Mouse (Mus musculus): ENCODE results near the gene Platr17. TPM values are rescaled to one million over a fixed set of nuclear protein-coding genes. Genes with fewer than 3 reads are reported as not detected.

Platr17 gene
- polyA plus RNA-seq, 1 experiment from 2014 or later = 0.36 TPM

- Histone ChIP-seq H3K27me3 (ENCODE audit: control insufficient read depth, insufficient read depth, low read length) (no peaks in the 10 kb centered on the region), H3K27ac (replicated peaks; ENCODE audit: low read depth, low read length) (no peak overlapping the region), H3K9ac (replicated peaks; ENCODE audit: low read length) (peak overlapping the region; percentile 99), H3K9me3 (replicated peaks; ENCODE audit: control insufficient read depth, low read length) (no peaks in the 10 kb centered on the region), H3K4me2 (ENCODE audit: low read depth, low read length) (peak overlapping the region; percentile 97), H3K36me3 (replicated peaks; ENCODE audit: control insufficient read depth, insufficient read depth, low read depth, low read length) (peaks cover 3% of the 10 kb centered on the region), H3K4me3 (ENCODE audit: low read depth, low read length) (peak overlapping the region; percentile 89), H3K4me1 (ENCODE audit: control insufficient read depth, insufficient read depth, low read length) (peaks cover 16% of the 10 kb centered on the region)
- 38% methylated on average over 5 of the region's 5 CpGs for WGBS
- ATAC-seq (replicated peaks; ENCODE audit: insufficient number of reproducible peaks, low FRiP score, low TSS enrichment, low read depth) (no peak), DNase-seq (ENCODE audit: low spot score) (no peak)
These were observed 49.1 kb downstream of the Platr17 start for GRCm38 (mm10) chr17:33953961-33954565.

GRCm38 (mm10) chr17:33954646-33955554 lies 50.0 kb downstream of the Platr17 start:
- Histone ChIP-seq H3K36me3 (replicated peaks; ENCODE audit: control insufficient read depth, insufficient read depth, low read depth, low read length) (peaks cover 5% of the 10 kb centered on the region), H3K4me1 (ENCODE audit: control insufficient read depth, insufficient read depth, low read length) (peaks cover 16% of the 10 kb centered on the region), H3K27me3 (ENCODE audit: control insufficient read depth, insufficient read depth, low read length) (no peaks in the 10 kb centered on the region), H3K4me2 (ENCODE audit: low read depth, low read length) (peak overlapping the region; percentile 97), H3K9me3 (replicated peaks; ENCODE audit: control insufficient read depth, low read length) (no peaks in the 10 kb centered on the region), H3K4me3 (ENCODE audit: low read depth, low read length) (peak overlapping the region; percentile 89), H3K27ac (replicated peaks; ENCODE audit: low read depth, low read length) (peak overlapping the region; percentile 94), H3K9ac (replicated peaks; ENCODE audit: low read length) (peak overlapping the region; percentile 99)
- no peak for DNase-seq (ENCODE audit: low spot score)
- WGBS = under 1% methylated on average over 33 of the region's 33 CpGs
- no peak for ATAC-seq (replicated peaks; ENCODE audit: insufficient number of reproducible peaks, low FRiP score, low TSS enrichment, low read depth)

GRCm38 (mm10) chr17:33955555-33956214 lies 50.8 kb downstream of the Platr17 start, which contains the start of the genes Vps52 and Rps18:
Gene Vps52, plus strand, starts transcription at chr17:33955812.
Gene Rps18, minus strand, starts transcription at chr17:33956001.
- Histone ChIP-seq H3K9me3 (replicated peaks; ENCODE audit: control insufficient read depth, low read length) (no peaks in the 10 kb centered on the region), H3K4me1 (ENCODE audit: control insufficient read depth, insufficient read depth, low read length) (peaks cover 16% of the 10 kb centered on the region), H3K27me3 (ENCODE audit: control insufficient read depth, insufficient read depth, low read length) (no peaks in the 10 kb centered on the region), H3K36me3 (replicated peaks; ENCODE audit: control insufficient read depth, insufficient read depth, low read depth, low read length) (peaks cover 5% of the 10 kb centered on the region), H3K4me2 (ENCODE audit: low read depth, low read length) (peak within 1 kb of the TSS; percentile 97), H3K9ac (replicated peaks; ENCODE audit: low read length) (peak within 1 kb of the TSS; percentile 99), H3K4me3 (ENCODE audit: low read depth, low read length) (peak within 1 kb of the TSS; percentile 89), H3K27ac (replicated peaks; ENCODE audit: low read depth, low read length) (peak within 1 kb of the TSS; percentile 94)
- DNase-seq (ENCODE audit: low spot score) = peak; percentile 98
- under 1% methylated on average over 50 of the region's 50 CpGs for WGBS
- ATAC-seq (replicated peaks; ENCODE audit: insufficient number of reproducible peaks, low FRiP score, low TSS enrichment, low read depth) = peak; percentile 68

Small RNA genes within 50 kb of the gene (microRNA-seq; reads per million reads assigned to microRNA genes)
- gene Gm27740 (ENCODE audit: borderline number of aligned reads) = not detected

Other genes starting within 250 kb of the Platr17 start
- 613 and 725 TPM in 2 replicates for gene Hnrnpm, start 218.3 kb upstream of the Platr17 start, polyA plus RNA-seq (2014; fragmentation: Nextera tagmentation; extraction: Ambion mirVana)
- gene March2, start 186.5 kb upstream of the Platr17 start, polyA plus RNA-seq (2014; fragmentation: Nextera tagmentation; extraction: Ambion mirVana) = 30.0 and 32.7 TPM in 2 replicates
- gene Rab11b, start 144.6 kb upstream of the Platr17 start, polyA plus RNA-seq (2014; fragmentation: Nextera tagmentation; extraction: Ambion mirVana) = 255 and 273 TPM in 2 replicates
- gene Angptl4, start 123.3 kb upstream of the Platr17 start, polyA plus RNA-seq (2014; fragmentation: Nextera tagmentation; extraction: Ambion mirVana) = 44.5 and 48.9 TPM in 2 replicates
- gene Kank3, start 94.6 kb upstream of the Platr17 start, polyA plus RNA-seq (2014; fragmentation: Nextera tagmentation; extraction: Ambion mirVana) = 18.2 and 25.1 TPM in 2 replicates
- 824 and 897 TPM in 2 replicates for gene Rps28, start 80.6 kb upstream of the Platr17 start, polyA plus RNA-seq (2014; fragmentation: Nextera tagmentation; extraction: Ambion mirVana)
- 392 and 414 TPM in 2 replicates for gene Ndufa7, start 80.6 kb upstream of the Platr17 start, polyA plus RNA-seq (2014; fragmentation: Nextera tagmentation; extraction: Ambion mirVana)
- 76.2 and 80.9 TPM in 2 replicates for gene Cd320, start 62.0 kb upstream of the Platr17 start, polyA plus RNA-seq (2014; fragmentation: Nextera tagmentation; extraction: Ambion mirVana)
- not detected in 2 replicates for gene Gm7029, start 31.3 kb upstream of the Platr17 start, polyA plus RNA-seq (2014; fragmentation: Nextera tagmentation; extraction: Ambion mirVana)
- gene Kifc1, start 14.5 kb upstream of the Platr17 start, polyA plus RNA-seq (2014; fragmentation: Nextera tagmentation; extraction: Ambion mirVana) = 9.4 and 13.4 TPM in 2 replicates
- 55.0 and 59.9 TPM in 2 replicates for gene Daxx, start 4.3 kb downstream of the Platr17 start, polyA plus RNA-seq (2014; fragmentation: Nextera tagmentation; extraction: Ambion mirVana)
- gene Tapbp, start 10.8 kb downstream of the Platr17 start, polyA plus RNA-seq (2014; fragmentation: Nextera tagmentation; extraction: Ambion mirVana) = 11.3 and 12.8 TPM in 2 replicates
- 7.3 and 8.4 TPM in 2 replicates for gene Zbtb22, start 10.8 kb downstream of the Platr17 start, polyA plus RNA-seq (2014; fragmentation: Nextera tagmentation; extraction: Ambion mirVana)
- gene Rgl2, start 24.4 kb downstream of the Platr17 start, polyA plus RNA-seq (2014; fragmentation: Nextera tagmentation; extraction: Ambion mirVana) = 26.0 and 26.3 TPM in 2 replicates
- 202 and 211 TPM in 2 replicates for gene Pfdn6, start 35.2 kb downstream of the Platr17 start, polyA plus RNA-seq (2014; fragmentation: Nextera tagmentation; extraction: Ambion mirVana)
- 25.2 and 28.6 TPM in 2 replicates for gene Wdr46, start 35.5 kb downstream of the Platr17 start, polyA plus RNA-seq (2014; fragmentation: Nextera tagmentation; extraction: Ambion mirVana)
- gene B3galt4, start 46.4 kb downstream of the Platr17 start, polyA plus RNA-seq (2014; fragmentation: Nextera tagmentation; extraction: Ambion mirVana) = 2.9 and 3.2 TPM in 2 replicates
- 26.9 and 27.7 TPM in 2 replicates for gene Vps52, start 50.7 kb downstream of the Platr17 start, polyA plus RNA-seq (2014; fragmentation: Nextera tagmentation; extraction: Ambion mirVana)
- 1,395 and 1,560 TPM in 2 replicates for gene Rps18, start 50.9 kb downstream of the Platr17 start, polyA plus RNA-seq (2014; fragmentation: Nextera tagmentation; extraction: Ambion mirVana)
- gene H2-K1, start 95.2 kb downstream of the Platr17 start, polyA plus RNA-seq (2014; fragmentation: Nextera tagmentation; extraction: Ambion mirVana) = 7.5 and 7.6 TPM in 2 replicates
- 3.8 and 6.6 TPM in 2 replicates for gene Ring1, start 119.5 kb downstream of the Platr17 start, polyA plus RNA-seq (2014; fragmentation: Nextera tagmentation; extraction: Ambion mirVana)
- gene H2-Ke6, start 122.9 kb downstream of the Platr17 start, polyA plus RNA-seq (2014; fragmentation: Nextera tagmentation; extraction: Ambion mirVana) = 43.0 and 46.3 TPM in 2 replicates
- 72.1 and 78.3 TPM in 2 replicates for gene Slc39a7, start 126.5 kb downstream of the Platr17 start, polyA plus RNA-seq (2014; fragmentation: Nextera tagmentation; extraction: Ambion mirVana)
- 14.9 and 15.8 TPM in 2 replicates for gene Rxrb, start 126.7 kb downstream of the Platr17 start, polyA plus RNA-seq (2014; fragmentation: Nextera tagmentation; extraction: Ambion mirVana)
- gene Col11a2, start 134.3 kb downstream of the Platr17 start, polyA plus RNA-seq (2014; fragmentation: Nextera tagmentation; extraction: Ambion mirVana) = 0.70 and 1.0 TPM in 2 replicates
- gene H2-Oa, start 187.2 kb downstream of the Platr17 start, polyA plus RNA-seq (2014; fragmentation: Nextera tagmentation; extraction: Ambion mirVana) = 0.20 and 0.26 TPM in 2 replicates
- 9.4 and 9.7 TPM in 2 replicates for gene H2-DMa, start 214.4 kb downstream of the Platr17 start, polyA plus RNA-seq (2014; fragmentation: Nextera tagmentation; extraction: Ambion mirVana)
- gene Brd2, start 217.5 kb downstream of the Platr17 start, polyA plus RNA-seq (2014; fragmentation: Nextera tagmentation; extraction: Ambion mirVana) = 95.9 and 114 TPM in 2 replicates
- not detected in 2 replicates for gene H2-DMb2, start 238.2 kb downstream of the Platr17 start, polyA plus RNA-seq (2014; fragmentation: Nextera tagmentation; extraction: Ambion mirVana)
- 1.3 and 1.4 TPM in 2 replicates for gene H2-DMb1, start 247.9 kb downstream of the Platr17 start, polyA plus RNA-seq (2014; fragmentation: Nextera tagmentation; extraction: Ambion mirVana)